Mouse (Mus musculus) granulocyte monocyte progenitor cell, adult 5-6 weeks (primary cell): ENCODE measurements around the gene Rpn2. TPM values are rescaled to one million over a fixed set of nuclear protein-coding genes. Genes with fewer than 3 reads are reported as not detected.

Experiments used
- ATAC-seq: replicated peaks from 2 replicates; pipeline ENCODE4 v1.8.0; 2016; ENCODE audit warnings: mild to moderate bottlenecking, moderate TSS enrichment, inconsistent platforms; ENCODE audit not compliant: poor library complexity, severe bottlenecking
- total RNA-seq, 2 experiments: library from RNA; stranded (forward) in 1 of 2; stranded (reverse) in 1 of 2; fragments of 200-712, 200-1000 nt in 1 of 2; fragments of >200 nt in 1 of 2; fragmentation: Nextera tagmentation in 1 of 2; gene quantifications; 2 replicates each; pipeline ENCODE4 v1.2.3; 2014 to 2017

Gene Rpn2
- total RNA-seq, 2 experiments from 2014 or later = 340 to 366 TPM

DNA sequence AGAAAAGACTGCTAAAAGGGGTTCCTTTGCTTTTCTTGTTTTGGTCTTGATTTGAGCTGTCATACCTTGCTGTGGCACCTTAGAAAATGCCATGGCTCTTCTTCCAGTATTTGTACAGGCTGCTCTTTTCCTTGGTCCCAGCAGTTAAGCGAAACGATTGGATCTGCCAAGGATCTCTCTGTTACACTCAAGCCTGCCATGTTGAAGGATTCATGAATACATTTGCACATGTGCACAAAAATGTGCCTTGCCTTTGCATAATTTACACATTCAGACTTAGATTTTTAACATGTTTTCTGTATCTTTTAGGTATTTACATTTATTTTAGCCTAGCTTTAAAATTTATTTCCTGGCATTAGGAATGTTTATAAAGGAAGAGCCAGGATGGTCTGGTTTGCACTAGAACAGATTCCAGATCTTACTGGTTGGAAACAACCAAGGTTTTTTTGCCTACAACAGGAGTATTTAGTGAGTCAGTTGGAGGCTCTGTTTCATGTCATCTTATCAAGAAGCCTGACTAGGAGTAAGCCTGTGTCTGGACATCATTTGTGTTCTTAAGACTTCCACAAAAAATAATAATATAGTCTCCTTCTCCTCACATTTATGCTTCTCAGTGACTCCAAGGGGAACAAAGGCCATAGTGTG, 29.6 kb downstream of the Rpn2 start:
- ATAC-seq = no peak

DNA sequence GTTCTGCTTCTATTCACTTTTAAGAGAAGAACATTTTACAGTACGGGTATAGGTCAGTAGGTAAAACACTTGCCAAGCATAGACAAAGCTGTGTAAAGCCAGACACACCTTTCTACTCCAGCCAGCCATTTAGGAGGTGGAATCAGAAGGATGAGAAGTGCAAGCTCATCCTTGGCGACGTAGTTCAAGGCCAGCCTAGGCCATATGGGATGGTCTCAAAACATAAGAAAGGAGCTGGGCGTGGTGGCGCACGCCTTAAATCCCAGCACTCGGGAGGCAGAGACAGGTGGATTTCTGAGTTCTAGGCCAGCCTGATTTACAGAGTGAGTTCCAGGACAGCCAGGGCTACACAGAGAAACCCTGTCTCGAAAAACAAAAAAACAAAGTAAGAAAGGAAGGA, 30.8 kb downstream of the Rpn2 start:
- no peak for ATAC-seq

- no peak for ATAC-seq
Observed at GRCm38 (mm10) chr2:157310963-157311637, 32.3 kb downstream of the Rpn2 start.

- no peak for ATAC-seq
Observed at GRCm38 (mm10) chr2:157313718-157314117, 34.9 kb downstream of the Rpn2 start.

GRCm38 (mm10) chr2:157314310-157314709, 35.5 kb downstream of the Rpn2 start:
- ATAC-seq = no peak

GRCm38 (mm10) chr2:157315486-157315885, 36.7 kb downstream of the Rpn2 start:
- ATAC-seq = no peak

- ATAC-seq = no peak
Observed at GRCm38 (mm10) chr2:157316358-157316933, 37.6 kb downstream of the Rpn2 start.

DNA sequence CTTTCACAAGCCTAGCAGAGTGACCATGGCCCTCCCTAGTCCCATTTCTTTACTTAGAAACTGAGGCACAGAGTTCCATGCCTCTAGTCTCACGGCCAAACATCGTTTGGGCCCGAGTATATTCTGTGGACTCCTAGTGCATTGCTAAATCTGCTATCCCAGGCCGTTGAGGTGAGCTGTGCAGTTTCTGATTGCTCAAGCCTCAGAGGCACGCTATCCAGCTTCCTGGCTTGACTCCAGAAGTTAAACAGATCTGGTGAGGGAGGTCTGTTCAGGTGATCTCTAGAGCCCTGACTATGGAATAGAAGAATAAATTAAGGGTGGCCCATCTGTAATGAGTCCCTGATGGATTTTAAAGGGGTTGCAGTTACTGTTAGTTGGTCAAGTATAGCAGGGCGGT, 38.4 kb downstream of the Rpn2 start:
- no peak for ATAC-seq

DNA sequence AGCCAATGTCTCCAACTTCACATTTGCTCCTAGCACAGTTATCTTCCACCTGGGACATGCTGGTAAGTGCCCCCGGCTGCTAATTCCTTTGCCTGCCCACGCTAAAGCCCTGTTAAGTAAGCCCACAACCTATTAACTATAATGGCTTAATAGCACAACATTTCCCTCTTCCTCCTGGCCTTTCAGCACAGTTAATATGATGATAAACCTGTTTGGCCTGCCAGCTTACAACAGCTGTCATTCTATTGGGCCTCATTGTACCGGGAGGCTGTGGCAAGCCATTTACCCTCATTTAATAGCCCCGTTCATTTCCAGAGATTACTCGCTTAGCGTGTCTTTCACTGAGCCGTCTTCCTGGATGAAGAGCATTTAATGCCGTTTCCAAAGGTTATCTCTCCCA, 41.3 kb downstream of the Rpn2 start:
- no peak for ATAC-seq

GRCm38 (mm10) chr2:157320886-157321285, 42.1 kb downstream of the Rpn2 start:
- no peak for ATAC-seq

DNA sequence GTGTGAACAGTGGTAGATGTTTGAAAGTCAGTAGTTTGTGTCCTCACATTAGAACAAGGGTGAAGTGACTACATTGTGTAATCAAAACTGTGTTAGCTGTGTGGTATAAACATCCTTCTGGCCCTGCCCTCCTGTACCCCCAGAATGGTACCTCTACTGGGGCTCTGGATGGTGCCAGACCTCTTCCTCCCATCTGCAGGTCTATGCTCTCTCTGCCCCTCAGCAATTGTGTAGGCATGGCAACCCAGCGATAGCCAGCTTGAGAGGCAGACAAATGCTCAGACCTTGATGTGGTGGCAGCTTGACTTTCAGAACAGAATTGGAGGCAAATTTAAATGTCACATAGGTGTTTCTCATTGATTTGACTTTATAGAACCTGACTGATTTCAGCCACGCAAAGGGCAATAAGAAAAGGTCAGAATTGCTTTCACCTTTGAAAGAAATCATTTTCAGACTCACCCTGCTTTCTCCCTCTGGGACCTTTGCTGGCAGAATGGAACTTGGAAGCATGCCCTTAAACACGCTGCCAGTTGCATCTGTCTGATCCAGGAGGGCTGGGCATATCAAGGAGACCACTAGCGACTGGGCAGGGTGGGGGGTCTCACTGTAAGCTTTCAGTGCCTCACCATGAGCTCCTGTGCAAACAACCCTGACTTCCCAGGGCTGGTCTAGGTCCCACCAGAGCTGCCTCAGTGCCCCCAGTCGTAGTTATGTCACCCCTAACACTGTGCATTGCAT, 43.4 kb downstream of the Rpn2 start:
- ATAC-seq = no peak

GRCm38 (mm10) chr2:157325238-157325637, 46.4 kb downstream of the Rpn2 start:
- ATAC-seq = no peak

DNA sequence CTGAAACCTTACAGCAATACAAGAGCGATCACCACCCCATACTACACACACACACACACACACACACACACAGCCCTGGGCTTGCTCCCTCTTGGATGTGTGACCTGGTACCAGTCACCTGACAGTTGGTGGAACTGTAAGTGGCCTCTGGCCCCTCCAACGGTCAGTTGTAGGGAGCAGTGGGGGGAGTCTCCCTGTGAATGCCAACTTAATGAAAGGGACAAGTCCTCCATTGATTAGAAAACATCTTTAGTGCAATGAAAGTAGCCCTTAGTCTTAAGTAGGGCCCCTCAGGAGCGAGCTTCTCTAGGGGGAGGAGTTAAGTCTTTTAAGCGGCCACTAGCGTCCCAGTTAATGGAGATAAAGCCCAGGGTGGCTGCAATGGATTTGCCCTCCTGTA, 49.3 kb downstream of the Rpn2 start:
- ATAC-seq = no peak

- ATAC-seq = no peak
Observed at GRCm38 (mm10) chr2:157328570-157328969, 49.8 kb downstream of the Rpn2 start.

GRCm38 (mm10) chr2:157332059-157332458, 53.2 kb downstream of the Rpn2 start:
- no peak for ATAC-seq

DNA sequence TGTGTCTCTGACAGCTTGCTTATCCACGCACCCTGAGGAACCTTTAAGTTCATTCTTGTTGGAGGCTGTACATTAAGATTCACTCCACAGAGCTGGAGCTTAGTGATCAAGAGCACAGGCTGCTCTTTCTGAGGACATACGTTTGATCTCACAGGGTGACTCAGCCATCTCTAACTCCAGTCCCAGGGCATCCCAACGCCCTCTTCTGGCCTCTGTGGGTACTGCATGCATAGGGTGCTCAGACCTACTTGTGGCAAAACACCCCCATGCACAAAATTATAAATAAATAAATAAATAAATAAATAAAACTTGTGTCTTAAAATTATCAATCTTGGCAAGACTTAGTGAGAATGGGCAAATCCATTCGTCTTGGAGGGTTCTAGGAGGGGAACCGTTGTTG, 59.8 kb downstream of the Rpn2 start:
- peak; percentile 78 for ATAC-seq

DNA sequence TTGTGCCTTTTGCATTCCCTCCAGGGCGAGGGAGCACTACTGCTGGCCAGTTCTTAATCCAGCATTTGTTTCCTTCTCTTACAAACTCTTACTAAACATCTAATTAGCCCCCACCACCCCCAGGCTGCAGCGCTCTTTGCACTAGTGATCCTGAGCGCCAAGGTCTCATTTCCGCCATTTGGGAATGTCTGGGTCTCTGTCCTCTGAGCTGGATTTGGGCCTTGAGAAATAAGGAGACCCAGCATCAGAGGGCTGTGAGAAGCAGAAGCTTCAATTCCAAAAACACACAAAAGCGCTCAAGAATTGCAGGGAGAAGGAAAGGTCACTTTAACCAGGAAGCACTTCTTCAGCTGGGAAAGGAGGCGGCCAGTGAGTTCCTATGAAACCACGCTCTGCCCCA, 60.7 kb downstream of the Rpn2 start:
- ATAC-seq = no peak

DNA sequence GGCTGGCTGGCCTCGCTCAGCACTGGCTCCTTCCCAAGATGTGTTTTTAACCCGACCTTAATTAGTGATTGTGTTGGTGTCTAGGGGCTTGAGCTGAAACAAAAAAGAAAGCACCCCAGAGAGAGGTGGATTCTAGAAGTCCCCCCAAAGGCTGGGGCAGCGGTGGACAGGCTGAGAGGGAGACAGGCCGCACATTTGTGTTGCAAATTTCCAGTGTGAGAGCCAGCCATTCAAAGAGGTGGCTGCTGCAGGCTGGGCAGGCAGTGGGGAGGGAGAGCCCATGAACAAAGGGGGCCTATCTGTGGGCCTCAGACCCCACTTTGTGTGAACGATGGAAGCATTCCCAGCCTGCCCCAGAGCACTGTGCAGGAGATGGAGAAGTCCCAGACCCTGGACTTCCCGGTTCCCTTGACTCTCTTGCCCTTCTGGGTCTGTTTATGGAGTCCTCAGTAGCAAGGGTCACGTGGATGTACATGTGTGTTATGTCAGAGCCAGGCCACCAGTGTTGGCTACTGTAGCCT, 61.5 kb downstream of the Rpn2 start:
- no peak for ATAC-seq

DNA sequence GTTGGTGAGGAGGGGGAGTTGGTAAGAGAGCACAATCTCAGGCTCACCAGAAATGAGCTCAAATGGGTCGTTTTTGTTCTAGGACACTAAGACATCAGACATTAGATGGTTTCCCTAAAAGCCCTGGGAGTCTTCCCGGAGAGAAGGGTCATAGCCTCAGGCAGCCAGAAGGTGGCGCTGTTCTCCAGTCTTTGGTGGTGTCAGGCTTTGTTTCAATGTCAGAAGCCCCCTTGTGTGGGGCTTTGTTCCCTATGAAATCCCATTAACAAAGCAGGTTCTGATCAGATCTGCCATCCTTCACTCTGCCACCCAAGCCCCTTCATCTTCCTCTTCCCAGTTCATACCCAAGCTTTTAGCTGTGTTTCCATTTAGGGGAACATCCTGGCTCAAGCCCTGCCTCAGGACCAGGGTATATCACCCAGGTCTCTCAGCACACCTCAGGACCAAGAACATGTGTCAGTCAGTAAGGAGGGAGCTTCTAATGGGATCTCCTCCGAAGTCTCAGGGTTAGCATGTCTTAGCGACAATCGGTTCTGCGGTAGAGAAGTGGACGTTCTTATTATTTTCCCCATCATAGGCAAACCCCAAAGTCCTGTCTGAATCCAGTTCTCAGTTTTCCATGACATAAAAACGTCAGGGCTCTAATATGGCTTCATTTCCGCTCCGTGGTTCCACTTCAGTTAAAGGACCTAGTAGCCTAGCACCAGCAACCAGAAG, 62.9 kb downstream of the Rpn2 start:
- ATAC-seq = peak; percentile 57; the same call in 1 of the 2 replicates

DNA sequence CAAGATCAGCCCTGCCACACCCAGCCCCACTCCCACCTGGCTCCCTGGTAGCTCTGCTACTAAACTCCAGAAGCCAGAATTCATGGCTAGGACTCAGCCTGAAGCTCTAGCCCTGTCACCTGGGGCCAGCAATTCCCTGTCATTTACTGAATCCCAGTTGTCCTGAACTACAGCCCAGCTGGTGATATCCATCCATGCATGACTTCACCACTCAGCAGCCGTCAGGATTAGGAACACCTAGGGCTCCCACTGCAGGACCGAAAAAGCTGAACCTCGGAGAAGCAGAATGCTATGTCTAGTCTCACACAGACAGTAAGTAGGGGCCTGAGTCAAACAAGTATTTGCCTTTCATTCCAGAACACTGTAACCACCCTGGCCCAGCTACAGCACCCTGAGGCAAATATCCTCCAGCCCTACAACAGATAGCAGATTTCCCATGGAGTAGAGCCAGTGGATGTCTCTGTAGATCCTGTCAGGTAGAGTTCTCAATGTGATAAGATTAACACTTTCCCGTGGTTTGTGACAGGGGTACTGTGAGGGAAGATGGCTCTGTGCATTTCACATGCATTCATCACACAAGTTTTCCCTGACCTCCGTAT, 63.6 kb downstream of the Rpn2 start:
- no peak for ATAC-seq
